Mouse (Mus musculus) myocyte (in vitro differentiated cells): ENCODE data around the gene Il6.
"Not testable (repeated sequence)": the region's sequence is repeated elsewhere in the genome, so short reads cannot be mapped to it uniquely, and the experiment has no call there.

Experiments
- CEBPB ChIP-seq: IDR thresholded peaks from 2 replicates; pipeline ENCODE4 v1.6.1; 2011; ENCODE audit warnings: mild to moderate bottlenecking, moderate library complexity; ENCODE audit not compliant: poor library complexity, insufficient read depth, severe bottlenecking
- E2F4 ChIP-seq: IDR thresholded peaks from one replicate; pipeline ENCODE4 v1.6.1; 2011; ENCODE audit warnings: mild to moderate bottlenecking, control low read depth, moderate library complexity; ENCODE audit not compliant: insufficient read depth
- MAX ChIP-seq: IDR thresholded peaks from one replicate; pipeline ENCODE4 v1.6.1; 2011; ENCODE audit warnings: low read depth, mild to moderate bottlenecking, control low read depth
- MYOD1 ChIP-seq, 3 experiments: IDR thresholded peaks; one replicate each; pipeline ENCODE4 v1.6.1; 2011; ENCODE audit warnings: control low read depth in 2 of 3, low read depth in 2 of 3, mild to moderate bottlenecking in 2 of 3, moderate library complexity in 1 of 3; ENCODE audit not compliant: insufficient read length in 2 of 3, control insufficient read depth in 1 of 3
- MYOG ChIP-seq, 3 experiments: IDR thresholded peaks; one replicate each; pipeline ENCODE4 v1.6.1; 2011; ENCODE audit warnings: control low read depth in 2 of 3, low read depth in 2 of 3, mild to moderate bottlenecking in 2 of 3; ENCODE audit not compliant: insufficient read length in 2 of 3, control insufficient read depth in 1 of 3, insufficient read depth in 1 of 3
- POLR2A ChIP-seq: IDR thresholded peaks from one replicate; pipeline ENCODE4 v1.6.1; 2011; ENCODE audit warnings: low read depth, mild to moderate bottlenecking, control low read depth, moderate library complexity; ENCODE audit not compliant: insufficient read length
- POLR2AphosphoS2 ChIP-seq: IDR thresholded peaks from one replicate; pipeline ENCODE4 v1.6.1; 2011; ENCODE audit warnings: low read depth, control low read depth; ENCODE audit not compliant: insufficient read length
- REST ChIP-seq: IDR thresholded peaks from one replicate; pipeline ENCODE4 v1.6.1; 2011; ENCODE audit warnings: mild to moderate bottlenecking, control low read depth, moderate library complexity; ENCODE audit not compliant: insufficient read depth, insufficient read length
- SRF ChIP-seq: IDR thresholded peaks from one replicate; pipeline ENCODE4 v1.6.1; 2011; ENCODE audit warnings: low read depth; ENCODE audit not compliant: control insufficient read depth, insufficient read length
- TCF12 ChIP-seq: IDR thresholded peaks from one replicate; pipeline ENCODE4 v1.6.1; 2011; ENCODE audit warnings: mild to moderate bottlenecking, control low read depth; ENCODE audit not compliant: poor library complexity, insufficient read depth, severe bottlenecking
- TCF3 ChIP-seq: IDR thresholded peaks from one replicate; pipeline ENCODE4 v1.6.1; 2011; ENCODE audit warnings: low read depth, control low read depth; ENCODE audit not compliant: insufficient read length
- USF1 ChIP-seq: IDR thresholded peaks from one replicate; pipeline ENCODE4 v1.6.1; 2011; ENCODE audit warnings: low read depth, mild to moderate bottlenecking, control low read depth, moderate library complexity

DNA sequence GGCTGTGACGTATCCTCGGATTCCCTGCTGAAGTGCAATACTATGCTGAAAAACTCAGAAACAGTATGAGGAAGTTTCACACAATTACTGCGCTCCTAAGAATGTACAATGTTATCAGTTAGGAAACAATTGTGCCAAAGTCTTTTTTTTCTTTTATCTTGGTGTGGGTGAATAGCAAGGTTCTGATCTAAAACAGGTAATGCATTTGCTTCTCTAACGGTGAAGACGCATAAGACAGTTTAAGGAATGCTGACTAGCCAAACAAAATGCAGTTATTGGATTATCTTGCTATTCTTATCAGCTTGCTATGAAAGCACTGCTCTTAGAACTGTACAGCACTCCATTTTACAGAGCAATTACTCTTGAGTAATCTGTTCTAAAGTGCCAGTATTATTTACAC, 26.4 kb downstream of the Il6 start:
- not testable (repeated sequence) for TF ChIP-seq POLR2A; MAX; USF1; TCF12; MYOD1 (IDR thresholded peaks at IDR 0.05; ENCODE audit: control insufficient read depth in 1 of 3, insufficient read length in 2 of 3, low read depth in 2 of 3); POLR2AphosphoS2; MYOG (IDR thresholded peaks at IDR 0.05; ENCODE audit: control insufficient read depth in 1 of 3, insufficient read depth in 1 of 3, insufficient read length in 2 of 3, low read depth in 2 of 3); REST; TCF3; E2F4; SRF; CEBPB
